Mouse (Mus musculus): ENCODE results near the gene Ubn2.

DNA sequence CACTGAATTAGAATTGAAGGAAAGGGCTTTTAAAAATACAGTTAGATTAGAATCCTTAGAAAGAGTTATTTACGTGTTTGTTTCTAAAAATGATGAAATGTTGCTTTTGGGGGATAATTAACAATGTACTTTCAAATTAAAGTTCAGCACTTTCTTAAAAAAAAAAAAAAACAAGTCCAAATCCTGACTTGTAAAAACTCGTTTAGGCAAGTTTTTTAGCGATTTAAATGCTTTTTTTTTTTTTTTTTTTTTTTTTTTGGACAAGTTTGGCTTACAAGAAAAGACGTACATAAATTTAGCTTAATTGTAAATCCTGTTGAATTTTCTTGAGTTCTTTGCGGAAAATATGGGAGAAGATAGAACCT, 118.9 kb downstream of the Ubn2 start:
- TF ChIP-seq MAX (IDR thresholded peaks at IDR 0.05; ENCODE audit: low read depth) (no peak), POLR2AphosphoS2 (IDR thresholded peaks at IDR 0.05; ENCODE audit: insufficient read length, low read depth) (no peak), POLR2A (IDR thresholded peaks at IDR 0.05; ENCODE audit: insufficient read length, low read depth) (no peak), TCF3 (IDR thresholded peaks at IDR 0.05; ENCODE audit: insufficient read length, low read depth) (no peak), TCF12 (IDR thresholded peaks at IDR 0.05; ENCODE audit: insufficient read depth, poor library complexity, severe bottlenecking) (no peak), E2F4 (IDR thresholded peaks at IDR 0.05; ENCODE audit: insufficient read depth) (no peak), USF1 (IDR thresholded peaks at IDR 0.05; ENCODE audit: low read depth) (no peak)
